Mouse (Mus musculus) kidney, adult 18-20 months (tissue): ENCODE measurements at regions not wholly inside any gene's neighbourhood (a gene's known extent, or its start where the extent isn't known, plus 50 kb on each side); places are given as distances from the start of the nearest gene placed in this dataset.

Experiments used
- DNase-seq: peaks from one replicate; pipeline ENCODE4 v3.0.0; 2021

- DNase-seq, result peak; percentile 41
These were observed 828.1 kb downstream of the Gm10330 start for GRCm38 (mm10) chr12:22951956-22952355.

GRCm38 (mm10) chr12:22906156-22906555 is 873.9 kb downstream of the Gm10330 start:
- DNase-seq, result peak; percentile 2
